Mouse (Mus musculus) bone marrow macrophage, adult 2 months (primary cell): ENCODE data around the gene Selenos. TPM values are rescaled to one million over a fixed set of nuclear protein-coding genes. Genes with fewer than 3 reads are reported as not detected.

ENCODE experiments used
- H3K27ac ChIP-seq: 2 replicates; pipeline ENCODE4 v1.5.1; 2012; ENCODE audit warnings: low read depth, low read length; ENCODE audit not compliant: insufficient read depth
- H3K4me1 ChIP-seq: 2 replicates; pipeline ENCODE4 v1.6.1; 2012; ENCODE audit warnings: low read length; ENCODE audit not compliant: control insufficient read depth, insufficient read depth
- H3K4me3 ChIP-seq: 2 replicates; pipeline ENCODE4 v1.5.1; 2012; ENCODE audit warnings: mild to moderate bottlenecking, low read length, moderate library complexity; ENCODE audit not compliant: insufficient read depth
- CTCF ChIP-seq: IDR thresholded peaks from 2 replicates; pipeline ENCODE4 v1.5.1; 2012; ENCODE audit warnings: low read depth, mild to moderate bottlenecking, low read length, moderate library complexity
- POLR2A ChIP-seq: IDR thresholded peaks from 2 replicates; pipeline ENCODE4 v1.6.1; 2012; ENCODE audit warnings: mild to moderate bottlenecking, low read depth, low read length, borderline replicate concordance
- polyA plus RNA-seq: library from polyadenylated mRNA; stranded (reverse); fragments of >200 nt; gene quantifications from 2 replicates; pipeline ENCODE4 v1.2.4, GENCODE M21; 2012; ENCODE audit not compliant: missing spikeins, insufficient read depth, insufficient read length

Gene Selenos
- polyA plus RNA-seq, 1 experiment = 75.3 TPM

DNA sequence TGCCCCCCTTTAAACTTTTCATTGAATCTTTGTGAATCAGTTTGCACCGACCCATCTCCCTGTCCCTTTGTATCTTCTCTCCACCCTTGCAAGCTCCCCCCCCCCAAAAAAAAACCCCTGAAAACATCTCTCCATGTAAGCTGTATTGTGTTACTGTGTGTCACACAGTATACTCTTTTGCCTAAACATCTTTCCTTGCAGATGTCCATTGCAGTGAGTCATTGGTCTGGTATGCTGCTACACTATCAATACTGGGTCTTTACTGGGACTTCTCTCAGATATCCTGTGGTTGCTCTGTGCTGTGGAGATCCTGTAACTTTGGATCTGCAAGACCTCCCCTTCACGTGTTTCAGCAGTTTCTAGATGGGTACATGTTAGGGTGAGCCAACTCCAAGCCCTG is 50.8 kb downstream of the Selenos start:
- H3K4me3 ChIP-seq = no peak overlapping the region
- no peak for TF ChIP-seq CTCF
- TF ChIP-seq POLR2A = no peak
- peaks cover 15% of the 10 kb centered on the region for H3K4me1 ChIP-seq
- no peak overlapping the region for H3K27ac ChIP-seq

DNA sequence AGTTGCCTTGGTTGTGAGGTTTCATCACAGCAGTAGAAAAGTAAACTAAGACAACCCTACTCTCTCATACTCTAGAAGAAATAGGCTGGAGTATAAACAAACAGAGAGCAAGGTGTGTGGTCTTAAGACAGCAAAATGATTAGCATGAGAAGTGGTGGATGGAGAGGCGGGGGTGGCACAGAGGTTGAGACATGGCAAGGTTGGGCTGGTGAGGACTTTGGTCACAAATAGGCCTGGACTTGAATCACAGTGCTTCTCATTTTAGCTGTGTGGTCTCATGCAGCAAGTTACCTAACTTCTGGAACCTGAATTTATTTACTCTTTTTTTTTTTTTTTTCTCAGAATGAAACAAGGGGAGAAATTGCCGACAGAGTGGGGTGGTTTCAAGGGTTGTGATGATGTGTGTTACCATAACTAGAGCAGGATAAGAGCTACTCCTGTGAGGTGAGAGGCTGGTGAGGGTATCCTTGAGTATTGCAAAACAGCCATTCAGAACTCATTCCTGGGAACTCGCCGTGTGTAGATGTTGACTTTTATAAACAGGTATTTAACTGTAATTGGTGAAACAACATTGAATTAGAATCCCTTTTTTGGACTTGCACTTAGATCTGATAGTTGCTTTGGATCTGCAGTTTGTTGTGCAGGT is 52.5 kb downstream of the Selenos start:
- Histone ChIP-seq H3K4me3 (no peak overlapping the region), H3K4me1 (peaks cover 21% of the 10 kb centered on the region), H3K27ac (no peak overlapping the region)
- no peak for TF ChIP-seq POLR2A
- TF ChIP-seq CTCF = no peak

DNA sequence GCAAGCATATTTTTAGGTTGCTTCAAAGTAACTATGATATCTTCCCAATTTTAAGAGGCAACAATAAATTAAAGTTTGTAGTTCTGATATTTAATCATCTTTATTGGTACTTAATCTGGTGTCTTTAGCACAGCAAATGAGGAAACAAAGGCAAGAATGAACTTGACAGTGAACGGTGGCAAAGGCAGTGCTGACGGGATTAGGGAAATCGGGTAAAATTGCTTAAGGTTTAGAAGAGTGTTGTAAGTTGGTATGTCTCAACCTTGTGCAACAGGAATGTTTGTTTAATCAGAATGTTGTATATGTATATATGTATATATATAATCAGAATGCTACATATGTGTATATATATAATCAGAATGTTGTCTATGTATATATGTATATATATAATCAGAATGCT is 54.7 kb downstream of the Selenos start:
- Histone ChIP-seq H3K27ac (no peak overlapping the region), H3K4me1 (peaks cover 37% of the 10 kb centered on the region), H3K4me3 (no peak overlapping the region)
- no peak for TF ChIP-seq CTCF
- TF ChIP-seq POLR2A = no peak

DNA sequence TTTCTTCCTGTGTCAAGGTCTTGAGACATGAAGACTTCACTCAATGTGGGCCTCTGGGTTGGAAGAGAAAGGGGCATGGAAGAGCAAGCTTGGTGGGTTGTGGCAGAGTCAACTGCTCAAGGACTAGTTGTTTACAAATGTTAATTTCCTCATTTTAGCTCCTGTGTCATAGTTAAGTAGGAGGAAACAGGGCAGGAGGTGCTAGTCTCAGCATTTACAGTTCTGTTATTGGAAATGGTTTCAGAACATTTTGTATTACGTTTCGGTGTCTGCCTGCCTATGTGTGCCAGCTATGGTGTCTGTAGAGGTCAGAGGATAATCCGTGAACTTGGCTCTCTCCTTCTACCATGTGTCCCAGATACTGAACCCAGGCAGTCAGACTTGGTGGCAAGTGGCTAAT is 56.2 kb downstream of the Selenos start:
- Histone ChIP-seq H3K4me1 (peaks cover 50% of the 10 kb centered on the region), H3K27ac (peak overlapping the region; percentile 92), H3K4me3 (peak overlapping the region; percentile 27; the same call in 1 of the 2 replicates)
- TF ChIP-seq POLR2A (no peak), CTCF (no peak)

DNA sequence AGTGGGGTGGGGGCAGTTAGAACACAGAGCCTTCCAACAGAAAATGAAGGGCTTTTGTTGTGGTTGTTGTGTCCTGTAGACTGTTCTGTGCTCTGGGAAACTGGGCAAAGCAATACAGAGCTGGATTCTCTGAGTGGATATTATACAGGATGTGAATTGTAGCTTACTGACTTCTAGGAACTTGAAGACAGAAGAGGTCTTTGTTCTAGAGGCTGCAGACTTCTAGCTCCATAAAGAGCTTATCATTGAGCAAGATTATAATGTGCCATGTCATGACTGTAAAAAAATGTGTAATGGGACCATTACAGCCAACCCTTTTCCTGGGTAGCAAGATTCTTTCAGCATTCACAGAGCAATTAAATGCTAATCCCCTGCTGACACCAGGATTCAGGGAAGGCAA is 56.7 kb downstream of the Selenos start:
- TF ChIP-seq POLR2A (no peak), CTCF (no peak)
- peak overlapping the region; percentile 27; the same call in 1 of the 2 replicates for H3K4me3 ChIP-seq

DNA sequence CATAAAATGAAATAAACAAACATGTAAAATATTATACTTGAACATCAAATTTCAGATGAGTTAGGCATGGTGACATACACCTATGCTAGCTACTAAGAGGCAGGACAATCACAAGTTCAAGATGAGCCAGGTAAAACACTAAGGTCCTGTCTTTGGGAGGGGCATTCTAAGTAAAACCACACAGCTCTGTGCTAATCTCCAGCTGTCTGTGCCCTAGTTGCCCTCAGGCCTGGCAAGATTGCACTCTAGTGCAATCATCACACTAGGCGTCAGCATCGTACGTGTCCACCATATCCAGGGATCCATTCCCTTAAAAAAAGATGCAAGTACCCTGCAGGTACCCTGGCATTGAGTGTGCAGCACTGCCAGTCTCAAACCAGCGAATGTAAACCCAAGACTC is 57.9 kb downstream of the Selenos start:
- Histone ChIP-seq H3K4me3 (no peak overlapping the region), H3K27ac (no peak overlapping the region), H3K4me1 (peaks cover 57% of the 10 kb centered on the region)
- TF ChIP-seq CTCF = no peak
- TF ChIP-seq POLR2A = no peak

More for the DNA sequence above, 56.7 kb downstream of the Selenos start:
- peaks cover 56% of the 10 kb centered on the region for H3K4me1 ChIP-seq
- peak overlapping the region; percentile 92 for H3K27ac ChIP-seq

DNA sequence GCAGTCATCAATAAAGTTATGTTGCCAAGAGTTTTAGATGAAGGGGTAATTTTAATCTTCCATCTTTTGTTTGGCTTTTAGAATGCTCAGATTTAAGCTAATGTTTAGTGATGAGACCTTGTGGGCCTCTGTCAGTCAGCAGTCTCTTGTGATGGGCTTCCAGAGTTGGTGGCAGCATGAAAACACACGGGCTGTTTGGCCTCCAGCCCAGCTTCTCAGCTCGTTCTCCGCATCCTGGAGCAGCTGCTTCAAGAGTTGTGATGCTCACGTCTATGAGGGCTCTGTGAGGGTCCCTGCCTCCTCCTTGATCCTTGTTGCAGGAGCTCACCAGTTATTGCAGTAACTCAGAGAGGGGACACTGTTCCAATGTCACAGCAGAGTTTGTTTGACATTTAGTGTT is 58.9 kb downstream of the Selenos start:
- Histone ChIP-seq H3K4me3 (no peak overlapping the region), H3K4me1 (peaks cover 57% of the 10 kb centered on the region), H3K27ac (no peak overlapping the region)
- TF ChIP-seq POLR2A (no peak), CTCF (no peak)

DNA sequence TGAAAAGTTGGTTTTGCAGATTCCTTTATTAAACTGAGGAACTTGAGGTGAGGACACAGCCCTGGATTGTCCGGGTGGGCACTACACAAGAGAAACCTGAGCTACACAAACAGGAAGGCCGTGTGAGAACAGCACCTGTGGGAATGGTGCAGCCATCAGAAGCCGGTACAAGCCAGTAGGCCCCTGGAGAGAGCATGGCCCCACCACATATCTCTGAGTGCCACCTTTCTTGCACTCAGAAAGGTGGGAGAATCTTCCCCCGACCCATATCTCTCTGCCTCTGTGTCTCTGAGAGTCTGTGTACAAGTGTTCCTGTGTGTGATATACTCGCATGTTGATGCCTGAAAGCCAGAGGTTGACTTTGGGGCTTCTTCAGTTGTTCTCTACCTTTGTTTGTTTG is 59.4 kb downstream of the Selenos start:
- peaks cover 57% of the 10 kb centered on the region for H3K4me1 ChIP-seq
- TF ChIP-seq POLR2A (no peak), CTCF (no peak)
- H3K4me3 ChIP-seq = no peak overlapping the region
- no peak overlapping the region for H3K27ac ChIP-seq

Other genes starting within 250 kb of the Selenos start
- not detected in 2 replicates for gene Pcsk6, start 217.9 kb upstream of the Selenos start, polyA plus RNA-seq
- not detected in 2 replicates for gene Gm45213, start 36.0 kb upstream of the Selenos start, polyA plus RNA-seq
- 29.6 and 33.5 TPM in 2 replicates for gene Snrpa1, start 20.6 kb upstream of the Selenos start, polyA plus RNA-seq
- gene Chsy1, start 29.9 kb downstream of the Selenos start, polyA plus RNA-seq = 10.8 and 11.8 TPM in 2 replicates